Mouse (Mus musculus) small intestine, adult 2 months (tissue): ENCODE measurements around the gene Cdkn1c.

Experiments
- CTCF ChIP-seq: fragments of 200-500 bp; IDR thresholded peaks from 2 replicates; pipeline ENCODE4 v1.5.1; 2012; ENCODE audit warnings: low read depth, mild to moderate bottlenecking, control low read depth, inconsistent platforms, low read length, moderate library complexity, mixed read lengths; ENCODE audit not compliant: insufficient replicate concordance, insufficient read length; ENCODE audit errors: extremely low read depth
- POLR2A ChIP-seq: fragments of 200-500 bp; IDR thresholded peaks from 2 replicates; pipeline ENCODE4 v1.6.1; 2012; ENCODE audit warnings: low read depth, mild to moderate bottlenecking, control low read depth, inconsistent platforms, low read length, moderate library complexity

DNA sequence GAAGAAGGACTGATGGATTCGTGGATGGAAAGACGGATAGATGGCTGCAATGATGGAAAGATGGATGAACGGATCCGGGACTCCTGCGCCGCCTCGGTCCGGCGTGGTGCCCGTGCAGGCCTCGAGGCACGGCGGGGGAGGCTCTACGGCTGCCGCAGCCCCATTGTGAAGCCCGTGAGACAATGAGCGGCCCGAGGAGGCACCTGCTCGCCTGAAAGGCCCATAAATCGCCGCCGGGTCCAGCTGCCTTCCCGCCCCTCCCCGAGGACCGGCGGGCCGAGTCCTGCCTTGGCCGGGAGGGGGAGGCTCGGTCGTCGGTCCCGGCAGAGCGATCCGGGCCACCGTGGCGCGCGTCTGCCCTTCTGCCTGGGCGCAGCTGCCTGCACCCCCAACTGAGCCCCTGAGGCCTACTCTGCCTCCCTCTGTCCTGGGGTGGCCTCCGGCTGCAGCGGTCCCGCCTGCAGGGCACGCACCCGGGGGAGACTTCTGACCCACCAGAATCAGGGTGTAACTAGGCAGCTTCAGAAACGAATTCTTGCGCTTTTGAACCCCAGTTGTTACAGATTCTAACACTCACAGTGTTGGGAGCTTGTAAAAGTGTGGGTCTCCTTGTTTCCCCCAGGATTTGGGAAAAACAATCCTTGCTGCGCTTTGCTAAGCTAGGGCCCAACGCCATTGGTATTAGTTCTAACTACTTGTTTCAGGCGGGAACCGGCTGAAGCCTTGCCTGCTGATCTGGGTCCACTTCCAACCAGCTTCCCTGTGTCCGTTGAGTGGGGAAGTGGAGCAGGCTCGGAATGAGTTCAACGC is 15.0 kb downstream of the Cdkn1c start:
- no peak for TF ChIP-seq CTCF
- no peak for TF ChIP-seq POLR2A
